Mouse (Mus musculus) thymus, adult 2 months (tissue): Measurements from ENCODE around the gene Slc5a2.

Experiments
- CTCF ChIP-seq: fragments of 200-500 bp; IDR thresholded peaks from 2 replicates; pipeline ENCODE4 v1.5.1; 2012; ENCODE audit warnings: mild to moderate bottlenecking, control low read depth, low read length, moderate library complexity, borderline replicate concordance; ENCODE audit not compliant: control insufficient read depth, poor library complexity, insufficient read depth; ENCODE audit errors: extremely low read depth
- POLR2A ChIP-seq: fragments of 200-500 bp; IDR thresholded peaks from 2 replicates; pipeline ENCODE4 v1.6.1; 2012; ENCODE audit warnings: mild to moderate bottlenecking, low read length, control low read depth, moderate library complexity; ENCODE audit not compliant: control insufficient read depth, poor library complexity, insufficient read depth; ENCODE audit errors: extremely low read depth

DNA sequence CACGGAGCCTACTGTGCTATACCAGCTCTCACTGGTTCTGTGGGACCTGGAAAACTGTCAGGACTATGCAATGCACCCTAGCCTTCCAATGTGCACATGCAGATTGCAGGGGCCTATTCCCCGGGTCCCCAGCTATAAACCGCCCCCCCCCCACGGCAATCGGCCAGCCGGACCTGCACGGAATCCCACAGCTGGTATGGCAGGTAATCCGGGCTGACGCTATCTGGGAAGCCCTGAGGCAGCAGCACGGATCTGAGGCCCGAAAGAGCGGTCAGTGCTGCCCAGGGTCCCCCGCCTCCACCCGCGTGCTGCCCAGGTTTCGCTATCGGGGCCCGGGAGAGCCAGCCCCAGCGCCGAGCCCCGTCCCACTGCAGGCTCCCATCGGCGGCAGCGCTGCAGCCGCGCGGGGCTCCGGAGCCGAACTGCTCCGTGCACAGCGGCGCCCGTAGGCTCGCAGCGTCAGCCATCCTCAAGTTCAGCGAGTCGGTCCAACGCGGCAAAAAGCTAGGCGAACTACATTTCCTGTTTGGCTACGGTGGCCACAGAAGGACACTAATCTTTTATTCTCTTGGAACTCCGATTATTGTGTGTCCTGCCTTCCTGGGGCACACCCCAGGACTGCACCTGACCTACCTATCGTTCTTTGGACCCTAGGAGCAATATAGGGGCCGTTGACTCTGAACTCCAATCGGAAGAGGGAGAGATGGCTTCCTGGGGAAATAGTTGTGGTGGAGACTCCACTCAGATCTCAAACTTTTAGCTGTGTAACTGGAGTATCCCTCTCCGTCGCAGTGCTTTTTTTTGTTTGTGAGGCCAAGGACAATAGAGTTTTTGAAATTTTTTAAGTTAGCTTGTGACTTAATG, 32.4 kb downstream of the Slc5a2 start, which contains the start of gene BC017158:
- TF ChIP-seq POLR2A, result peak; percentile 38; the same call in 1 of the 2 replicates
- no peak for TF ChIP-seq CTCF
